Mouse (Mus musculus): ENCODE data around the gene Irs4.

- TF ChIP-seq CTCF (conservative IDR thresholded peaks at IDR 0.05; ENCODE audit: low read length) (no peak), NANOG (IDR thresholded peaks at IDR 0.05; ENCODE audit: borderline replicate concordance, low read length) (no peak), POU5F1 (IDR thresholded peaks at IDR 0.05; ENCODE audit: borderline replicate concordance, low read length) (no peak)
These were observed 25.3 kb upstream of the Irs4 start for GRCm38 (mm10) chrX:141750360-141750759.

Data from E14TG2a.4 (cell line).